Mouse (Mus musculus) liver, adult 2 months (tissue): ENCODE measurements around the gene Tmem223.

ENCODE experiments used
- CTCF ChIP-seq: fragments of 200-500 bp; IDR thresholded peaks from 2 replicates; pipeline ENCODE4 v1.5.1; 2011; ENCODE audit warnings: low read depth, low read length, control low read depth
- POLR2A ChIP-seq: fragments of 200-500 bp; IDR thresholded peaks from 2 replicates; pipeline ENCODE4 v1.6.1; 2011; ENCODE audit warnings: low read length, control low read depth; ENCODE audit not compliant: insufficient read depth; ENCODE audit errors: extremely low read depth

DNA sequence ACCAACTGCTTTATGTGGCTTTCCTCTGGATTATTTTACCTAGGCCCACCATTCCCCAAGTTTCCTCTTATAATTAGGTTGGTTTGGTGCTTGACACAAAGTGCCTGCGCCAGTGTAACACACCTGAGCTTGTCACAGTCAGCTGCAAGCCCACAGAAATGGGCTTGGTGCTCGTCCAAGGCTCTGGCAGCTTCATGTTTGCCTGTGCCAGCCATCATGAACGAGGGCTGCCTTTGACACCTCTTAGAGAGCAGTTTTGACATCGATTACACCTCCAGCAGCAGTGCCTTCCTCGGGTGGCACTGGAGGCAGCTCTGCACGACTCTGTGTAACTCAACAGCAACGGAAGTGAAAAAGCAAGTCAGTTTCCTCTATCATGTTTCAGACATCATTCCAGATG lies 19.4 kb downstream of the Tmem223 start:
- TF ChIP-seq POLR2A (no peak), CTCF (no peak)
